Comparison of ENCODE assay signal across 14 mouse cellular contexts in genomic region chr19:47303128-47303527, GRCm38 (mm10).
A peak's percentile ranks its signal among the peaks of the same experiment; 100 is the strongest.
DNase-seq lines count a peak whose midpoint lies in the region; ATAC-seq and TF ChIP-seq lines count a peak whose summit lies in the region.
"Had no signal": no experiment of that assay in that cellular context is flagged by ENCODE, and none has a peak within 500 bp of the region (broad histone marks: within the 10 kb centered on the region; RNA-seq: fewer than 3 reads in every experiment).

No protein-coding gene starts in this region.

- H3K27ac ChIP-seq in heart, embryonic 11.5 days (ENCODE audit: low read depth, low read length): 0 out of 2 replicates have a peak overlapping the region, but pooled peaks have one; percentile 10
- H3K27ac ChIP-seq in heart, adult 2 months: no peak overlapping the region
- H3K27ac ChIP-seq in kidney, postnatal 0 days: peak overlapping the region; percentile 93
- no peak overlapping the region for H3K27ac ChIP-seq in kidney, adult 2 months (ENCODE audit: insufficient read depth, low read depth, low read length)
- H3K27ac ChIP-seq in embryonic facial prominence, embryonic 12.5 days: peak overlapping the region; percentile 88; the same call in 1 of the 2 replicates
- H3K27ac ChIP-seq in lung, postnatal 0 days (ENCODE audit: low read length): peak overlapping the region; percentile 78; the same call in 1 of the 2 replicates
- H3K27ac ChIP-seq: neural tube, embryonic 13.5 days had no signal

- no peak for TF ChIP-seq CTCF in heart, adult 2 months (IDR thresholded peaks at IDR 0.05)
- no peak for TF ChIP-seq CTCF in kidney, postnatal 0 days (IDR thresholded peaks at IDR 0.05; ENCODE audit: low read depth)
- TF ChIP-seq CTCF in kidney, adult 2 months (conservative IDR thresholded peaks at IDR 0.05; ENCODE audit: insufficient read depth, insufficient read length, low read depth, low read length): no peak
- TF ChIP-seq CTCF in lung, postnatal 0 days (IDR thresholded peaks at IDR 0.05): no peak

- intact Hi-C loops in heart, adult 2 months (cut with DNase I): no loop called here

- no peak for ATAC-seq in heart, embryonic 11.5 days (replicated peaks; ENCODE audit: insufficient number of reproducible peaks, low FRiP score, low TSS enrichment)
- ATAC-seq in kidney, postnatal 0 days (replicated peaks; ENCODE audit: low FRiP score, low read depth): no peak
- no peak for ATAC-seq in embryonic facial prominence, embryonic 12.5 days (ENCODE audit: insufficient number of reproducible peaks, insufficient read depth, low FRiP score, low TSS enrichment)
- ATAC-seq in lung, postnatal 0 days: peak; percentile 13
- no peak for ATAC-seq in inflammation-experienced regulatory T-cells, adult 6 months

- TF ChIP-seq POLR2A in heart, adult 2 months (IDR thresholded peaks at IDR 0.05; ENCODE audit: insufficient read depth, low read depth, low read length): no peak
- TF ChIP-seq POLR2A in kidney, adult 2 months (IDR thresholded peaks at IDR 0.05; ENCODE audit: low read depth, low read length): no peak

- DNase-seq in heart, adult 2 months: no peak
- DNase-seq in kidney, postnatal 0 days (ENCODE audit: low spot score): no peak
- DNase-seq in kidney, adult 2 months: no peak
- peak; percentile 64 for DNase-seq in lung, postnatal 0 days (ENCODE audit: low spot score)
- DNase-seq in neural tube, embryonic 10.5 days (ENCODE audit: extremely low spot score, low spot score): no peak
- DNase-seq: layer of hippocampus, adult 9-11 months; left cerebral cortex, postnatal 4 days had no signal

- H3K4me2 ChIP-seq in heart, embryonic 11.5 days: no peak overlapping the region
- H3K4me2 ChIP-seq in kidney, postnatal 0 days (ENCODE audit: low read length): no peak overlapping the region
- no peak overlapping the region for H3K4me2 ChIP-seq in embryonic facial prominence, embryonic 12.5 days (replicated peaks)
- no peak overlapping the region for H3K4me2 ChIP-seq in lung, postnatal 0 days (replicated peaks; ENCODE audit: low read depth, low read length)
- H3K4me2 ChIP-seq: neural tube, embryonic 13.5 days had no signal

- WGBS in heart, embryonic 11.5 days (ENCODE audit: insufficient replicate concordance): 86% methylated on average over 10 of the region's 10 CpGs
- 70% methylated on average over 10 of the region's 10 CpGs for WGBS in heart, adult 2 months
- 75% methylated on average over 10 of the region's 10 CpGs for WGBS in kidney, postnatal 0 days
- WGBS in kidney, adult 2 months: 88% methylated on average over 10 of the region's 10 CpGs
- WGBS in embryonic facial prominence, embryonic 12.5 days: 85% methylated on average over 10 of the region's 10 CpGs
- WGBS in lung, postnatal 0 days: 65% methylated on average over 10 of the region's 10 CpGs

- no peaks in the 10 kb centered on the region for H3K79me2 ChIP-seq in heart, adult 2 months (replicated peaks; ENCODE audit: control insufficient read depth, insufficient read depth, low read length)

- no peak for TF ChIP-seq EP300 in heart, adult 2 months (IDR thresholded peaks at IDR 0.05; ENCODE audit: insufficient read depth, low read depth, low read length)
- no peak for TF ChIP-seq EP300 in lung, postnatal 0 days (IDR thresholded peaks at IDR 0.05)

- no peak overlapping the region for H3K4me3 ChIP-seq in heart, embryonic 11.5 days (ENCODE audit: low read depth, low read length)
- no peak overlapping the region for H3K4me3 ChIP-seq in heart, adult 2 months
- no peak overlapping the region for H3K4me3 ChIP-seq in kidney, postnatal 0 days (replicated peaks; ENCODE audit: low read depth, low read length)
- H3K4me3 ChIP-seq in kidney, adult 2 months (ENCODE audit: insufficient read depth, low read depth, low read length): no peak overlapping the region
- H3K4me3 ChIP-seq in embryonic facial prominence, embryonic 12.5 days: no peak overlapping the region
- H3K4me3 ChIP-seq in lung, postnatal 0 days (ENCODE audit: low read depth, low read length): no peak overlapping the region
- H3K4me3 ChIP-seq: erythroblast, embryonic 14.5 days; megakaryocyte, embryonic 14.5 days; neural tube, embryonic 13.5 days had no signal

- no peak overlapping the region for H3K9ac ChIP-seq in heart, embryonic 11.5 days (ENCODE audit: low read depth, low read length)
- H3K9ac ChIP-seq in heart, adult 2 months (ENCODE audit: low read depth, low read length): no peak overlapping the region
- H3K9ac ChIP-seq in kidney, postnatal 0 days (ENCODE audit: low read depth, low read length): no peak overlapping the region
- no peak overlapping the region for H3K9ac ChIP-seq in embryonic facial prominence, embryonic 12.5 days
- no peak overlapping the region for H3K9ac ChIP-seq in lung, postnatal 0 days (replicated peaks; ENCODE audit: low read depth)

- no peaks in the 10 kb centered on the region for H3K9me3 ChIP-seq in heart, embryonic 11.5 days (replicated peaks; ENCODE audit: control insufficient read depth, low read length)
- no peaks in the 10 kb centered on the region for H3K9me3 ChIP-seq in kidney, postnatal 0 days (replicated peaks; ENCODE audit: low read length)
- no peaks in the 10 kb centered on the region for H3K9me3 ChIP-seq in embryonic facial prominence, embryonic 12.5 days
- H3K9me3 ChIP-seq in lung, postnatal 0 days (ENCODE audit: low read length): no peaks in the 10 kb centered on the region
- H3K9me3 ChIP-seq: G1E; megakaryocyte, embryonic 14.5 days; neural tube, embryonic 13.5 days had no signal

- peaks cover 8% of the 10 kb centered on the region for H3K36me3 ChIP-seq in heart, embryonic 11.5 days (ENCODE audit: control insufficient read depth, insufficient read depth, low read length)
- no peaks in the 10 kb centered on the region for H3K36me3 ChIP-seq in heart, adult 2 months (ENCODE audit: control insufficient read depth, insufficient read depth, low read length)
- 0 out of 2 replicates have a peak, but pooled peaks cover 7% of the 10 kb centered on the region for H3K36me3 ChIP-seq in kidney, postnatal 0 days (ENCODE audit: insufficient read depth, low read length)
- H3K36me3 ChIP-seq in kidney, adult 2 months (ENCODE audit: control insufficient read depth, insufficient read depth, low read length): no peaks in the 10 kb centered on the region
- peaks cover 32% of the 10 kb centered on the region for H3K36me3 ChIP-seq in embryonic facial prominence, embryonic 12.5 days
- H3K36me3 ChIP-seq in lung, postnatal 0 days (ENCODE audit: insufficient read depth, low read length): 0 out of 2 replicates have a peak, but pooled peaks cover 4% of the 10 kb centered on the region
- H3K36me3 ChIP-seq: G1E; neural tube, embryonic 13.5 days had no signal

- peaks cover 36% of the 10 kb centered on the region for H3K4me1 ChIP-seq in heart, embryonic 11.5 days (ENCODE audit: control insufficient read depth, insufficient read depth, low read length)
- H3K4me1 ChIP-seq in heart, adult 2 months (ENCODE audit: control insufficient read depth, insufficient read depth, low read length): peaks cover 16% of the 10 kb centered on the region
- H3K4me1 ChIP-seq in kidney, postnatal 0 days (replicated peaks; ENCODE audit: insufficient read depth, low read length): peaks cover 39% of the 10 kb centered on the region
- H3K4me1 ChIP-seq in kidney, adult 2 months (ENCODE audit: control insufficient read depth, insufficient read depth, low read length): peaks cover 17% of the 10 kb centered on the region
- H3K4me1 ChIP-seq in embryonic facial prominence, embryonic 12.5 days: peaks cover 37% of the 10 kb centered on the region
- H3K4me1 ChIP-seq in lung, postnatal 0 days (ENCODE audit: insufficient read depth, low read depth, low read length): peaks cover 32% of the 10 kb centered on the region
- H3K4me1 ChIP-seq: megakaryocyte, embryonic 14.5 days had no signal

- H3K27me3 ChIP-seq in heart, embryonic 11.5 days (ENCODE audit: control insufficient read depth, insufficient read depth, low read length): no peaks in the 10 kb centered on the region
- no peaks in the 10 kb centered on the region for H3K27me3 ChIP-seq in heart, adult 2 months (ENCODE audit: control insufficient read depth, insufficient read depth, low read length)
- no peaks in the 10 kb centered on the region for H3K27me3 ChIP-seq in kidney, postnatal 0 days (ENCODE audit: insufficient read depth, low read length)
- no peaks in the 10 kb centered on the region for H3K27me3 ChIP-seq in kidney, adult 2 months (replicated peaks; ENCODE audit: control insufficient read depth, insufficient read depth, low read length)
- no peaks in the 10 kb centered on the region for H3K27me3 ChIP-seq in embryonic facial prominence, embryonic 12.5 days
- H3K27me3 ChIP-seq in lung, postnatal 0 days (replicated peaks; ENCODE audit: insufficient read depth, low read length): no peaks in the 10 kb centered on the region
- H3K27me3 ChIP-seq: neural tube, embryonic 13.5 days had no signal

Comparison
In these comparisons a context has a peak if more than half of its experiments do, and no peak if none do; other contexts are left out.
1. H3K27ac ChIP-seq: peak in heart, embryonic 11.5 days (single experiment), kidney, postnatal 0 days (single experiment), embryonic facial prominence, embryonic 12.5 days (single experiment) and lung, postnatal 0 days (single experiment); none in heart, adult 2 months (single experiment) and kidney, adult 2 months (single experiment).